Mouse (Mus musculus) spleen, adult 2 months (tissue): ENCODE data around the gene Spata5.

Experiments
- CTCF ChIP-seq: fragments of 200-500 bp; IDR thresholded peaks from 2 replicates; pipeline ENCODE4 v1.5.1; 2011; ENCODE audit warnings: mild to moderate bottlenecking, inconsistent platforms; ENCODE audit not compliant: insufficient read depth, insufficient read length, insufficient replicate concordance; ENCODE audit errors: extremely low read depth
- POLR2A ChIP-seq: fragments of 200-500 bp; IDR thresholded peaks from 2 replicates; pipeline ENCODE4 v1.6.1; 2011; ENCODE audit warnings: low read depth, low read length, inconsistent platforms

DNA sequence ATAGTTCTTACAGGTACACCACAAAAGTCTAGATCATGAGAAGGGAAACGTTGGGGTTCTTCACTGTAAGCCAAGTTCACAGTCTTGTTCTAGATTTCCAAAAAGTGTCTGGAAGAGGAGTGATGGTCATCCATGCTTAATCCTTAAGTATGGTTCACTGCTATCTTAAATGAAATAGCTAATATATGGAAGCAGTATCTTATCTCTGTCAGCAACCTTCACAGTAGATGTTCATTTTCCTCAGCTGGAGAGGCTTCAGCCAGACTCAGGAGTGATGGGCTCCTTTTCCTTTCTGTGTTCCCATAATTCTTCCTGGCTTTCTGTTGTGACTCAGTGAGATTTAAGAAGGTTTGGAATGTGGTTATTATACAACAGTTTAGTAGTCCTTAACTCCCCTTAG is 147.8 kb downstream of the Spata5 start:
- no peak for TF ChIP-seq CTCF
- no peak for TF ChIP-seq POLR2A
